Mouse (Mus musculus) embryonic fibroblast, embryonic 13.5 days (primary cell): Measurements from ENCODE around the gene Cdkn2aipnl.

Experiments
- CTCF ChIP-seq: IDR thresholded peaks from 2 replicates; pipeline ENCODE4 v1.5.1; 2011; ENCODE audit warnings: mild to moderate bottlenecking, control low read depth, low read length, moderate library complexity, borderline replicate concordance; ENCODE audit not compliant: insufficient read depth
- POLR2A ChIP-seq: IDR thresholded peaks from 2 replicates; pipeline ENCODE4 v1.6.1; 2011; ENCODE audit warnings: low read depth, mild to moderate bottlenecking, control low read depth, low read length, moderate library complexity

- TF ChIP-seq CTCF (no peak), POLR2A (no peak)
These were observed 26.9 kb upstream of the Cdkn2aipnl start for GRCm38 (mm10) chr11:51940511-51940955.
